In genomic region chr10:25788660-25789059, GRCm38 (mm10) we compare ENCODE assay signal across 19 mouse cellular contexts.
DNase-seq lines count a peak whose midpoint lies in the region; ATAC-seq lines count a peak whose summit lies in the region.
"Had no signal": no experiment of that assay in that cellular context is flagged by ENCODE, and none has a peak within 500 bp of the region (broad histone marks: within the 10 kb centered on the region; RNA-seq: fewer than 3 reads in every experiment).

No protein-coding gene starts in this region.

- peak; percentile 43 for DNase-seq in adrenal gland, adult 2 months
- DNase-seq in adrenal gland, adult 18-20 months (ENCODE audit: low spot score in 2 of 2) = no peak
- peak; percentile 3 for DNase-seq in kidney, postnatal 14 days
- DNase-seq in kidney, postnatal 25 days = no peak
- peak; percentile 4 to 15 for DNase-seq in adrenal gland, postnatal 36 days
- DNase-seq in retina, postnatal 1 day = no peak
- DNase-seq: cerebellum, adult 8-10 months; cerebellum, postnatal 25 days; heart, postnatal 36 days; kidney, adult 2 months; kidney, postnatal 10 days; lung, embryonic 14.5 days; lung, postnatal 14 days; midbrain, embryonic 14.5 days; thymus, postnatal 4 days had no signal

- ATAC-seq in monocyte, adult 5-6 weeks (replicated peaks; ENCODE audit: insufficient number of reproducible peaks, low FRiP score, low TSS enrichment, poor library complexity, severe bottlenecking) = no peak
- ATAC-seq: forebrain, embryonic 14.5 days; hindbrain, postnatal 0 days; intestine, embryonic 15.5 days had no signal

Comparison
In these comparisons a context has a peak if more than half of its experiments do, and no peak if none do; other contexts are left out.
1. DNase-seq: peak in adrenal gland, adult 2 months (single experiment), kidney, postnatal 14 days (single experiment) and adrenal gland, postnatal 36 days (2 of 2); none in adrenal gland, adult 18-20 months (0 of 2), kidney, postnatal 25 days (0 of 2) and retina, postnatal 1 day (single experiment).